Mouse (Mus musculus): ENCODE measurements around the gene Cfdp1. TPM values are rescaled to one million over a fixed set of nuclear protein-coding genes. Genes with fewer than 3 reads are reported as not detected.

Cfdp1 gene
- polyA plus RNA-seq, 1 experiment = 5.8 TPM

DNA sequence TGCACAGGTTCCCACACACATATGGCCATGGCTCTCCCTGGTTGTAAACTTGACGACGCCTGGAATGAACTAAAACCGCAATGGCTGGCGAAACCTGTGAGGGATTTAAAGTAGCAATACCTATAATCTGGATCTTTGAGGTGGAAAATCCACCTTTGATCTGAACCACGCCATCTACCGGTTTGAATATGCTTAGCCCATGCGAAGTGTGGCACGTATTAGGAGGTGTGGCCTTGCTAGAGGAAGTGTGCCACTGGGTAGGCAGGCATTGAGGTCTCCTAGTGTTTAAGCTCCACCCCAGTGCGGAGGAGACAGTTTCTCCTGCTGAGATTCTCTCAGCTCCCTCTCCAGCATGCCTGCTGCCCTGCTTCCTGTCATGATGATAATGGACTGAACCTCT lies 23.6 kb upstream of the Cfdp1 start:
- WGBS = 74% methylated on average over 9 of the region's 9 CpGs
- Histone ChIP-seq H3K27me3 (ENCODE audit: control insufficient read depth, insufficient read depth, low read length) (no peaks in the 10 kb centered on the region), H3K4me3 (ENCODE audit: control insufficient read depth, insufficient read depth, low read length) (no peak overlapping the region), H3K27ac (ENCODE audit: control insufficient read depth, insufficient read depth, low read length) (no peak overlapping the region), H3K36me3 (ENCODE audit: control insufficient read depth, insufficient read depth, low read length) (no peaks in the 10 kb centered on the region), H3K4me1 (replicated peaks; ENCODE audit: control insufficient read depth, insufficient read depth, low read length) (peaks cover 3% of the 10 kb centered on the region; the same call in 1 of the 2 replicates)
- TF ChIP-seq CTCF (IDR thresholded peaks at IDR 0.05; ENCODE audit: borderline replicate concordance, control insufficient read depth, extremely low read depth, insufficient read depth, low read length, poor library complexity) = no peak
- no peak for TF ChIP-seq POLR2A (IDR thresholded peaks at IDR 0.05; ENCODE audit: control insufficient read depth, extremely low read depth, insufficient read depth, low read length, poor library complexity)
- no peak for DNase-seq

DNA sequence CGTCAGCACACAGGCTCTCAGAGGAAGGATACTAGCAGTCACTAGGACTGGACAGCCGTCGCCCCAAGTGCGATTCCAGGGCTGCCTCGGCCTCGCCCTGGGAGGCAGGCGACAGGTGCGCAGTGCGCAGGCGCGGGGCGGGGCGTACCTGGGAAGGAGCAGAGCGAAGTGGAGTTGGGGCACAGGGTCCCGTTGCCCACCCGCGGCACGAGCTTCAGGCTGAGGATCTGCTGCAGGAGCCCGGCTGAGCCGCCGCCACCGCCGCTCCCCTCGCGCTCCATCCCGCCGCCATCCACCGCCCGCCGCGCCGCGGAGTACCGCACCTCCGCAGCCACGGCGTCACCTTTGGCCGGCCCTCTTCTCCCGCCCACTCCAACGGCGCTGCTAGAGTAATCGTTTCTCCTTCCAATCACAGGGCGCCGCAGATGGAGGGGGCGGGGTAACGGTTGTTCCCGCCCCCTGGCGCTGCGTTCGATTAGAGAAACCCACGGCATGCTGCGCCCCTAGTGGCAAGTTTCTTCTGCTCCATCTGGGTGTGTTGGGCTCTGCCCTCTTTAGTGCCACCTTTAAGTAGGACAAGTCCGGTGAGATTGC lies 22.4 kb upstream of the Cfdp1 start, which contains the start of gene Tmem170:
Gene Tmem170 (minus strand): TSS at position 396 of the 594 bp plus-strand sequence.
- peak; percentile 97 for DNase-seq
- H3K36me3 ChIP-seq (ENCODE audit: control insufficient read depth, insufficient read depth, low read length) = no peaks in the 10 kb centered on the region
- under 1% methylated on average over 51 of the region's 53 CpGs for WGBS

DNA sequence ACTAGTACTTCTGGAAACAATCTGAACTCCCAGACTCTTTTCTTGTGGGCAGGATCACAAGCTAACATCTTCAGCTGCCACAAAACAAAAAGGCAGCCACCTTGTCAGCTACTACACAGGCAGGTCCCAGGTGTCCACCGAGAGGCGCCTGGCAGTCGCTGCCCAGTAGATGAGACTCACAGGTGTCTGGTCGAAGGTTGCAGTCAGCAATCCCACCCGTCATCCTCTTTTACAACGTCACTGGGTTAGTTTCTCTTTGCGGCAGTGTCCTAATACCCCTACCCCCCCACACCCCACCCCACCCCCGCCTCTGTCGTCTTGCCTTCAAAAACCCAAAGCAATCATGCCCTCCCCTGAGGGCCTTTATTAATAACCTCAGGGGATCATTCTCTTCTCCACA lies 21.7 kb upstream of the Cfdp1 start:
- TF ChIP-seq CTCF (IDR thresholded peaks at IDR 0.05; ENCODE audit: borderline replicate concordance, control insufficient read depth, extremely low read depth, insufficient read depth, low read length, poor library complexity) (no peak), POLR2A (IDR thresholded peaks at IDR 0.05; ENCODE audit: control insufficient read depth, extremely low read depth, insufficient read depth, low read length, poor library complexity) (no peak)
- H3K27me3 ChIP-seq (ENCODE audit: control insufficient read depth, insufficient read depth, low read length) = no peaks in the 10 kb centered on the region
- peak; percentile 24 for DNase-seq
- WGBS = 12% methylated on average over 9 of the region's 9 CpGs
- no peak overlapping the region; the same call in 1 of the 2 replicates for H3K27ac ChIP-seq (ENCODE audit: control insufficient read depth, insufficient read depth, low read length)
- H3K36me3 ChIP-seq (ENCODE audit: control insufficient read depth, insufficient read depth, low read length) = no peaks in the 10 kb centered on the region
- peak overlapping the region; percentile 71 for H3K4me3 ChIP-seq (ENCODE audit: control insufficient read depth, insufficient read depth, low read length)
- H3K4me1 ChIP-seq (replicated peaks; ENCODE audit: control insufficient read depth, insufficient read depth, low read length) = peaks cover 3% of the 10 kb centered on the region; the same call in 1 of the 2 replicates

More for the DNA sequence above, 22.4 kb upstream of the Cfdp1 start, which contains the start of gene Tmem170:
- Histone ChIP-seq H3K4me3 (ENCODE audit: control insufficient read depth, insufficient read depth, low read length) (peak within 1 kb of the TSS; percentile 71), H3K27me3 (ENCODE audit: control insufficient read depth, insufficient read depth, low read length) (no peaks in the 10 kb centered on the region), H3K27ac (ENCODE audit: control insufficient read depth, insufficient read depth, low read length) (no peak within 1 kb of the TSS; the same call in 1 of the 2 replicates), H3K4me1 (replicated peaks; ENCODE audit: control insufficient read depth, insufficient read depth, low read length) (peaks cover 3% of the 10 kb centered on the region; the same call in 1 of the 2 replicates)
- TF ChIP-seq CTCF (IDR thresholded peaks at IDR 0.05; ENCODE audit: borderline replicate concordance, control insufficient read depth, extremely low read depth, insufficient read depth, low read length, poor library complexity) (peak; percentile 93), POLR2A (IDR thresholded peaks at IDR 0.05; ENCODE audit: control insufficient read depth, extremely low read depth, insufficient read depth, low read length, poor library complexity) (peak; percentile 67; the same call in 1 of the 2 replicates)

DNA sequence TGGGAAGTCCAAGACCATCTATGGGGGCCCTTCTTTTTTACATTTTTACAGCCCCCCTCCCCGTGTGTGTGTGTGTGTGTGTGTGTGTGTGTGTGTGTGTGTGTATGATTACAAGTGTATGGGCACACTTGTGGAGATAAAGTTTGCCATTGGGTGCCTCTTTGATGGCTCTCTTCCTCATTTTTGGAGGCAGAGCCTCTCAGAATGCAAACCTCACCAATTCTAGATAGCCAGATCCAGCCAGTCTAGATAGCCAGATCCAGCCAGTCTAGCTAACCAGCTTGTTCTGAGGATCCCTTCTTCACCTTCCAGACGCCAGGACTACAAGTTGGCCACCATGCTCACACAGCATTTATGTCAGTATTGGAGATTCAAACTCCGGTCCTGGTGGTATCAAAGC lies 17.2 kb upstream of the Cfdp1 start:
- H3K27ac ChIP-seq (ENCODE audit: control insufficient read depth, insufficient read depth, low read length) = no peak overlapping the region
- no peaks in the 10 kb centered on the region for H3K36me3 ChIP-seq (ENCODE audit: control insufficient read depth, insufficient read depth, low read length)
- no peak for DNase-seq
- 86% methylated on average over 3 of the region's 3 CpGs for WGBS
- TF ChIP-seq POLR2A (IDR thresholded peaks at IDR 0.05; ENCODE audit: control insufficient read depth, extremely low read depth, insufficient read depth, low read length, poor library complexity) (no peak), CTCF (IDR thresholded peaks at IDR 0.05; ENCODE audit: borderline replicate concordance, control insufficient read depth, extremely low read depth, insufficient read depth, low read length, poor library complexity) (no peak)
- H3K4me1 ChIP-seq (replicated peaks; ENCODE audit: control insufficient read depth, insufficient read depth, low read length) = peaks cover 3% of the 10 kb centered on the region; the same call in 1 of the 2 replicates
- H3K4me3 ChIP-seq (ENCODE audit: control insufficient read depth, insufficient read depth, low read length) = no peak overlapping the region
- no peaks in the 10 kb centered on the region for H3K27me3 ChIP-seq (ENCODE audit: control insufficient read depth, insufficient read depth, low read length)

DNA sequence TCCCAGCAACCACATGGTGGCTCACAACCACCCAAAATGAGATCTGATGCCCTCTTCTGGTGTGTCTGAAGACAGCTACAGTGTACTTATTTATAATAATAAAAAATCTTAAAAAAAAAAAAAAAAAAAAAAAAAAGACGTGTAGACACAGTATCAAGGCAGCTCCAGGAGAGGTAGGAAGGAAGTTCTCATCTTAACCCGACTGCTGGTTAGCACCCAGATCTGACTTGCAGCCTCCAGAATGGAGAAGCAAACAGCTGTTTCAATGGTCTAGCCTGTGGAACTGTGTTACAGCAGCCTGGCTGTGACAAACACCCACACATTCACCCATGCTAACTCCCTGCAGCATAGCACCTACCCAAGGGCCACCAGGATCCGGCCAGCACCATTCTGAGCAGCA lies 16.3 kb upstream of the Cfdp1 start:
- Histone ChIP-seq H3K36me3 (ENCODE audit: control insufficient read depth, insufficient read depth, low read length) (no peaks in the 10 kb centered on the region), H3K4me1 (replicated peaks; ENCODE audit: control insufficient read depth, insufficient read depth, low read length) (no peaks in the 10 kb centered on the region), H3K4me3 (ENCODE audit: control insufficient read depth, insufficient read depth, low read length) (no peak overlapping the region), H3K27ac (ENCODE audit: control insufficient read depth, insufficient read depth, low read length) (no peak overlapping the region), H3K27me3 (ENCODE audit: control insufficient read depth, insufficient read depth, low read length) (no peaks in the 10 kb centered on the region)
- 78% methylated on average over 3 of the region's 3 CpGs for WGBS
- no peak for TF ChIP-seq CTCF (IDR thresholded peaks at IDR 0.05; ENCODE audit: borderline replicate concordance, control insufficient read depth, extremely low read depth, insufficient read depth, low read length, poor library complexity)
- no peak for TF ChIP-seq POLR2A (IDR thresholded peaks at IDR 0.05; ENCODE audit: control insufficient read depth, extremely low read depth, insufficient read depth, low read length, poor library complexity)
- DNase-seq = no peak

DNA sequence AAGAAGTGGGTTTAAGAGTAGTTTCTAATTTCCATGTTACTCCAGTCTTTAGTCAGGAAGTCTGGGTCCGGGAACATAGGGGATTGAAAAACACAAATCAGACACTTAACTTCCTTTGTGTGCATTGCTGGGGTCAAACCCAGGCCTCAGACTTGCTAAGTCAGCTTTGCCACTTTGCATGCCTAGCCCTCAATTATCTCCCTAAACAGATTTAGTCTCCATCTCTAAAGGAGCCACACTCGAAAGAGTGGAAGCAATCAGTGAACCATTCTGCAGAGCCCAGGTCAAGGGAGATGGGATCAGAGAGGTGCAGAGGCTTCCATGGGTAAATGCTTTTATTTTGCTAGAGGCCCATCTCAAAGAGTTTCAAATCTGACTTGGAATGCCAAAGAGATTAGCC lies 14.6 kb upstream of the Cfdp1 start:
- no peak overlapping the region for H3K4me3 ChIP-seq (ENCODE audit: control insufficient read depth, insufficient read depth, low read length)
- DNase-seq = no peak
- WGBS = 89% methylated on average over 2 of the region's 2 CpGs

More for the DNA sequence above, 14.6 kb upstream of the Cfdp1 start:
- no peak for TF ChIP-seq CTCF (IDR thresholded peaks at IDR 0.05; ENCODE audit: borderline replicate concordance, control insufficient read depth, extremely low read depth, insufficient read depth, low read length, poor library complexity)
- TF ChIP-seq POLR2A (IDR thresholded peaks at IDR 0.05; ENCODE audit: control insufficient read depth, extremely low read depth, insufficient read depth, low read length, poor library complexity) = no peak
- no peaks in the 10 kb centered on the region for H3K4me1 ChIP-seq (replicated peaks; ENCODE audit: control insufficient read depth, insufficient read depth, low read length)
- no peaks in the 10 kb centered on the region for H3K27me3 ChIP-seq (ENCODE audit: control insufficient read depth, insufficient read depth, low read length)
- H3K27ac ChIP-seq (ENCODE audit: control insufficient read depth, insufficient read depth, low read length) = no peak overlapping the region
- no peaks in the 10 kb centered on the region for H3K36me3 ChIP-seq (ENCODE audit: control insufficient read depth, insufficient read depth, low read length)
